Mouse (Mus musculus): ENCODE measurements at regions not wholly inside any gene's neighbourhood (a gene's known extent, or its start where the extent isn't known, plus 50 kb on each side); places are given as distances from the start of the nearest gene placed in this dataset.

DNA sequence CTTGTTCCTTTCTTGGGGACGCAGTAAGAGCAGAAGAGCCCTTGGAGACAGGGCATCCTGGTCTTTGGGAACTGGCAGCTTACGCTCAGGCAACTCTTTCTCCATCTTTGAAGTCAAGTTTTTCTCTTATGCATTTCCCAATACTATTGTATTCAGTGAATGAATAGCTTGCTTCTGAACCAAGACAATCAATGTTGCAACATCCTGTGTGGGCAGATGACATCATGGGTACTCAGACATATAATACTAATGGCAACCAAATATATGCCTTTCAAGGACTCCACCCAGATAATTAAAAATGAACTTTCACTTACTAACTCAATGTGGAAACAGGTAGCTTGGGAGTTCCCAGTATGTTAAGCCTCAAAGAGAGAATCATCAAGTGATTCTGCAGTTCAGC is 104.6 kb downstream of the Ngf start:
- H3K79me2 ChIP-seq (ENCODE audit: control insufficient read depth, insufficient read depth) = no peaks in the 10 kb centered on the region
- TF ChIP-seq MYOD1 (IDR thresholded peaks at IDR 0.05; ENCODE audit: control insufficient read depth, insufficient read length, low read depth) (no peak), CEBPB (IDR thresholded peaks at IDR 0.05; ENCODE audit: low read depth) (peak; percentile 93)
- H3ac ChIP-seq (ENCODE audit: control insufficient read depth, insufficient read length, low read depth) = no peak overlapping the region
- no peaks in the 10 kb centered on the region for H3K27me3 ChIP-seq (ENCODE audit: control insufficient read depth, insufficient read depth, insufficient read length)
- H3K4me3 ChIP-seq (ENCODE audit: insufficient read depth, poor library complexity, severe bottlenecking) = no peak overlapping the region
- no peaks in the 10 kb centered on the region for H3K36me3 ChIP-seq (ENCODE audit: control insufficient read depth, insufficient read depth)
- H3K79me3 ChIP-seq (ENCODE audit: low read depth) = no peaks in the 10 kb centered on the region

DNA sequence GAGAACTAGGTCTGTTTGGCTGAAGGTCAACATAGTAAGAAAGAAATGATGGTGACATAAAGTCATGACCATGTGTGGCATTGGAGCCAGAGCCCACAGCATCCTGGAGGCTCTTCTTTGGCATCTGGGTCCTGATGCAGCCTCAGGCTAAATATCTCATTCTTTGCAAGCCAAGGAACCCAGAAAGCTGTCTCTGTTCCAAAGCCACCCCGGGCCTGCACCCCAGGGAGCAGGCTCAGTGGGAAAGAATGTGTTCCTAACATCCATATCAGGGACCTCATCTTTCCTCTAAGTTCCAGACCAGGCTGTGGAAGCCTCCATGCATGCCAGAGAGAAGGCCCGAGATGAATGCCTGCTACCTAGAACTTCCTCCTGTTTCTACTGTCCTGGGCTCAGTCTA is 107.2 kb downstream of the Ngf start:
- H3K79me2 ChIP-seq (ENCODE audit: control insufficient read depth, insufficient read depth) = no peaks in the 10 kb centered on the region
- no peaks in the 10 kb centered on the region for H3K79me3 ChIP-seq (ENCODE audit: low read depth)
- no peak overlapping the region for H3ac ChIP-seq (ENCODE audit: control insufficient read depth, insufficient read length, low read depth)
- no peak overlapping the region for H3K4me3 ChIP-seq (ENCODE audit: insufficient read depth, poor library complexity, severe bottlenecking)
- TF ChIP-seq CEBPB (IDR thresholded peaks at IDR 0.05; ENCODE audit: low read depth) (no peak), MYOD1 (IDR thresholded peaks at IDR 0.05; ENCODE audit: control insufficient read depth, insufficient read length, low read depth) (no peak), MAX (IDR thresholded peaks at IDR 0.05) (no peak), MYOG (IDR thresholded peaks at IDR 0.05; ENCODE audit: control insufficient read depth, extremely low read depth, insufficient read length) (no peak), CTCF (IDR thresholded peaks at IDR 0.05; ENCODE audit: control insufficient read depth, insufficient read depth, insufficient read length) (no peak), USF1 (IDR thresholded peaks at IDR 0.05; ENCODE audit: low read depth) (no peak), FOSL1 (IDR thresholded peaks at IDR 0.05; ENCODE audit: insufficient read depth, low read length, poor library complexity, severe bottlenecking) (no peak)
- H3K36me3 ChIP-seq (ENCODE audit: control insufficient read depth, insufficient read depth) = no peaks in the 10 kb centered on the region
- no peaks in the 10 kb centered on the region for H3K27me3 ChIP-seq (ENCODE audit: control insufficient read depth, insufficient read depth, insufficient read length)

DNA sequence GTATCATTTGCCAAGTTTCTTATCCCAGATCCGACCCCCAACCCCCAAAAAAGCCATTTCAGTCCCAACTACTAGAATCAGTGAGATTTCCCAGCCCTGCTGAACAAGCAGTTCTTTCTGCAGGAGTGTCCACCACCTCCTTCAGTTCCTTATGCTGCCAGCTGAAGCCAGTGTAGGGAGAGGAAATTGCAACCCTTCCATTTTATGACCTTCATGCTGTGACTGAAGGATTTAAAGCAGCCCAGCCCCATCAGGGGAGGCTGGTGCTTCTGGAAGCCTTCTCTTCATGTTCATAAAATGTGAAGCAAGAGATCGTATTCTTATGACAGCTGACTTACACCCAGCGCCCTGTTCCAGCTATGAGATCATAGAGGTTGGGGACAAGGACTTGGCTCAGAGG is 112.1 kb downstream of the Ngf start:
- Histone ChIP-seq H3K27me3 (ENCODE audit: control insufficient read depth, insufficient read depth, insufficient read length) (no peaks in the 10 kb centered on the region), H3ac (ENCODE audit: control insufficient read depth, insufficient read length, low read depth) (no peak overlapping the region), H3K36me3 (ENCODE audit: control insufficient read depth, insufficient read depth) (no peaks in the 10 kb centered on the region)

DNA sequence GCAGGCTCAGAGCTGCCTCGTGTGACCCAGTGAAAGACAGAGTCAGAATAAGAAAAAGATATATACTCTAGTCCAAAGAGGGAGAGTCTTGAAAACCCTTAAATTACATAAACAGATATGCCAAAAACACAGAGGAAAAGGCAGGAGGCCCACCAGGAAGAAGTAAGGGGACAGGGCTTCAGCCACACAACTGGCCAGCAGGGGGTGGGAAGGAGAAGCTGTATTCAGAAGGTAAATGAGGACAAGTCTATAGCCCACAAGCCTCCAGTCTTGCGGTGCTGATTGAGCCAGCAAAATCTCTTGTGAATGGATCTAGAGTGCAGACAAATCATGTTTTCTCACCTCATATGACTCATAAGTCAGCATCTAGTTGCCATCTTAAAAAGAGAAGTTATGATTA is 115.4 kb downstream of the Ngf start:
- H3K4me3 ChIP-seq (ENCODE audit: insufficient read depth, poor library complexity, severe bottlenecking) = no peak overlapping the region
- no peaks in the 10 kb centered on the region for H3K27me3 ChIP-seq (ENCODE audit: control insufficient read depth, insufficient read depth, insufficient read length)

More for the DNA sequence above, 112.1 kb downstream of the Ngf start:
- Histone ChIP-seq H3K79me2 (ENCODE audit: control insufficient read depth, insufficient read depth) (no peaks in the 10 kb centered on the region), H3K4me3 (ENCODE audit: insufficient read depth, poor library complexity, severe bottlenecking) (no peak overlapping the region), H3K79me3 (ENCODE audit: low read depth) (no peaks in the 10 kb centered on the region)
- TF ChIP-seq MYOG (IDR thresholded peaks at IDR 0.05; ENCODE audit: control insufficient read depth, extremely low read depth, insufficient read length) (no peak), MYOD1 (IDR thresholded peaks at IDR 0.05; ENCODE audit: control insufficient read depth, insufficient read length, low read depth) (no peak), FOSL1 (IDR thresholded peaks at IDR 0.05; ENCODE audit: insufficient read depth, low read length, poor library complexity, severe bottlenecking) (no peak), CEBPB (IDR thresholded peaks at IDR 0.05; ENCODE audit: low read depth) (no peak), CTCF (IDR thresholded peaks at IDR 0.05; ENCODE audit: control insufficient read depth, insufficient read depth, insufficient read length) (no peak), USF1 (IDR thresholded peaks at IDR 0.05; ENCODE audit: low read depth) (no peak), MAX (IDR thresholded peaks at IDR 0.05) (no peak)

DNA sequence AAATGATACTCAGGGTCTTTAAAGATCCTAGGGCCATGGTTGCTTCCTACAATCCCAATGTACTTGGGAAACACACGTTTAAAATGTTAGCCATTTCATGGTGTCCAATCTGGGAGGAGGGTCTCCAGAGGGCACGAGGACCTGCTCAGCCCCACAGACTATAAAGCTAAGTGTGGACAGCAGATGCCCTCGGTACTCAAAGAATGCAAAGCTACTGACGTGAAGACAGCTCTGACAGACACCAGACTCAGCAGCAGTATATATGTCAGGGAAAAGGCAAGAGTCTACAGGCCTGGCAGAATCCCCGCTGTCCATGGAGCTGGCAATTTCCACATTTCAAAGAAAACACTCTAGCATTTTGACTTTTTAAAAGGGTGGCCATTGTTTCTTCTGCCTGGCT is 116.5 kb downstream of the Ngf start:
- Histone ChIP-seq H3K4me3 (ENCODE audit: insufficient read depth, poor library complexity, severe bottlenecking) (no peak overlapping the region), H3K79me2 (ENCODE audit: control insufficient read depth, insufficient read depth) (no peaks in the 10 kb centered on the region), H3K79me3 (ENCODE audit: low read depth) (no peaks in the 10 kb centered on the region), H3K36me3 (ENCODE audit: control insufficient read depth, insufficient read depth) (no peaks in the 10 kb centered on the region), H3ac (ENCODE audit: control insufficient read depth, insufficient read length, low read depth) (no peak overlapping the region), H3K27me3 (ENCODE audit: control insufficient read depth, insufficient read depth, insufficient read length) (no peaks in the 10 kb centered on the region)
- TF ChIP-seq USF1 (IDR thresholded peaks at IDR 0.05; ENCODE audit: low read depth) = no peak

More for the DNA sequence above, 115.4 kb downstream of the Ngf start:
- no peak overlapping the region for H3ac ChIP-seq (ENCODE audit: control insufficient read depth, insufficient read length, low read depth)
- no peaks in the 10 kb centered on the region for H3K79me3 ChIP-seq (ENCODE audit: low read depth)
- TF ChIP-seq USF1 (IDR thresholded peaks at IDR 0.05; ENCODE audit: low read depth) (no peak), CTCF (IDR thresholded peaks at IDR 0.05; ENCODE audit: control insufficient read depth, insufficient read depth, insufficient read length) (no peak), CEBPB (IDR thresholded peaks at IDR 0.05; ENCODE audit: low read depth) (no peak), MAX (IDR thresholded peaks at IDR 0.05) (no peak), MYOD1 (IDR thresholded peaks at IDR 0.05; ENCODE audit: control insufficient read depth, insufficient read length, low read depth) (no peak), MYOG (IDR thresholded peaks at IDR 0.05; ENCODE audit: control insufficient read depth, extremely low read depth, insufficient read length) (no peak)
- no peaks in the 10 kb centered on the region for H3K79me2 ChIP-seq (ENCODE audit: control insufficient read depth, insufficient read depth)
- H3K36me3 ChIP-seq (ENCODE audit: control insufficient read depth, insufficient read depth) = no peaks in the 10 kb centered on the region

DNA sequence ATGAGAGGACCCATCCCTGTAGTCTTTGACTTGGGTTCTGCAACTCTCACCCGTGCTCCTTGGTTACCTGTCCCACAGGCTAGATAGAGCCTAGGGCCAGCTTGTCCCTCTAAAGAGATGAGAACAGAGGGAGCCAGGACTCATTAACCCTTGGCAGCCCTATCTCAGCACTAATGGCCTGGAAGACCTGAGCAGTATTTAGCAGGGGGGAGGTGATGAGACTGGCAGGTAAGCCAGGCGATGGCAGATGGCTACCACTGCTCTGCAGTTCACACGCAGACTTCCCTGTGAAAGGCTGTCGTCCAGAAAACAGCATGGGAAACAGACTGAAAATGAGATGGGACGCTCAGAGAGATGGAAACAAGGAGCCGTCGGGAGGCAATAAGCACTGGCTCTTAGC is 122.3 kb downstream of the Ngf start:
- Histone ChIP-seq H3K36me3 (ENCODE audit: control insufficient read depth, insufficient read depth) (no peaks in the 10 kb centered on the region), H3K79me2 (ENCODE audit: control insufficient read depth, insufficient read depth) (no peaks in the 10 kb centered on the region), H3ac (ENCODE audit: control insufficient read depth, insufficient read length, low read depth) (no peak overlapping the region), H3K4me3 (ENCODE audit: insufficient read depth, poor library complexity, severe bottlenecking) (no peak overlapping the region), H3K27me3 (ENCODE audit: control insufficient read depth, insufficient read depth, insufficient read length) (no peaks in the 10 kb centered on the region), H3K79me3 (ENCODE audit: low read depth) (no peaks in the 10 kb centered on the region)
- TF ChIP-seq CEBPB (IDR thresholded peaks at IDR 0.05; ENCODE audit: low read depth) = no peak
- no peak for TF ChIP-seq CTCF (IDR thresholded peaks at IDR 0.05; ENCODE audit: control insufficient read depth, insufficient read depth, insufficient read length)
- no peak for TF ChIP-seq MYOD1 (IDR thresholded peaks at IDR 0.05; ENCODE audit: control insufficient read depth, insufficient read length, low read depth)
- no peak for TF ChIP-seq USF1 (IDR thresholded peaks at IDR 0.05; ENCODE audit: low read depth)
- TF ChIP-seq MAX (IDR thresholded peaks at IDR 0.05) = no peak
- TF ChIP-seq MYOG (IDR thresholded peaks at IDR 0.05; ENCODE audit: control insufficient read depth, extremely low read depth, insufficient read length) = no peak
- TF ChIP-seq FOSL1 (IDR thresholded peaks at IDR 0.05; ENCODE audit: insufficient read depth, low read length, poor library complexity, severe bottlenecking) = no peak
